Mouse (Mus musculus): Measurements from ENCODE around the gene Mbnl2.

GRCm38 (mm10) chr14:120302913-120303548 lies 27.6 kb downstream of the Mbnl2 start:
- TF ChIP-seq CTCF (IDR thresholded peaks at IDR 0.05; ENCODE audit: low read depth, low read length) (no peak), POLR2A (IDR thresholded peaks at IDR 0.05; ENCODE audit: borderline replicate concordance, low read depth, low read length) (no peak)
